Mouse (Mus musculus): ENCODE data around the gene Dnajb8. TPM values are rescaled to one million over a fixed set of nuclear protein-coding genes. Genes with fewer than 3 reads are reported as not detected.

The Dnajb8 gene
- polyA plus RNA-seq, 1 experiment from 2014 or later: not detected

- no peak for DNase-seq (ENCODE audit: low spot score)
Observed at GRCm38 (mm10) chr6:88227537-88227936, 5.5 kb downstream of the Dnajb8 start.

GRCm38 (mm10) chr6:88229221-88229620, 7.2 kb downstream of the Dnajb8 start:
- no peak for DNase-seq (ENCODE audit: low spot score)

GRCm38 (mm10) chr6:88231821-88232220, 9.8 kb downstream of the Dnajb8 start:
- DNase-seq (ENCODE audit: low spot score): no peak

- DNase-seq (ENCODE audit: low spot score): no peak
Observed at GRCm38 (mm10) chr6:88232221-88232620, 10.2 kb downstream of the Dnajb8 start.

GRCm38 (mm10) chr6:88233996-88234395, 11.9 kb downstream of the Dnajb8 start:
- DNase-seq (ENCODE audit: low spot score): no peak

- DNase-seq (ENCODE audit: low spot score): no peak
Observed at GRCm38 (mm10) chr6:88235461-88235860, 13.4 kb downstream of the Dnajb8 start.

- no peak for DNase-seq (ENCODE audit: low spot score)
Observed at GRCm38 (mm10) chr6:88235983-88236382, 13.9 kb downstream of the Dnajb8 start.

GRCm38 (mm10) chr6:88236513-88236912, 14.4 kb downstream of the Dnajb8 start:
- no peak for DNase-seq (ENCODE audit: low spot score)

- DNase-seq (ENCODE audit: low spot score): peak; percentile 46
Observed at GRCm38 (mm10) chr6:88242604-88243003, 20.5 kb downstream of the Dnajb8 start.

- no peak for DNase-seq (ENCODE audit: low spot score)
Observed at GRCm38 (mm10) chr6:88249231-88249630, 27.2 kb downstream of the Dnajb8 start.

- DNase-seq (ENCODE audit: low spot score): no peak
Observed at GRCm38 (mm10) chr6:88251396-88251795, 29.3 kb downstream of the Dnajb8 start.

GRCm38 (mm10) chr6:88251798-88252478, 29.9 kb downstream of the Dnajb8 start:
- DNase-seq (ENCODE audit: low spot score): no peak

GRCm38 (mm10) chr6:88254082-88254481, 32.0 kb downstream of the Dnajb8 start:
- DNase-seq (ENCODE audit: low spot score): no peak

- DNase-seq (ENCODE audit: low spot score): no peak
Observed at GRCm38 (mm10) chr6:88255435-88255834, 33.4 kb downstream of the Dnajb8 start.

- DNase-seq (ENCODE audit: low spot score): no peak
Observed at GRCm38 (mm10) chr6:88259621-88260020, 37.6 kb downstream of the Dnajb8 start.

GRCm38 (mm10) chr6:88260645-88261044, 38.6 kb downstream of the Dnajb8 start:
- DNase-seq (ENCODE audit: low spot score): no peak

GRCm38 (mm10) chr6:88262160-88262559, 40.1 kb downstream of the Dnajb8 start:
- no peak for DNase-seq (ENCODE audit: low spot score)

GRCm38 (mm10) chr6:88265355-88265754, 43.3 kb downstream of the Dnajb8 start:
- no peak for DNase-seq (ENCODE audit: low spot score)

- no peak for DNase-seq (ENCODE audit: low spot score)
Observed at GRCm38 (mm10) chr6:88266055-88266454, 44.0 kb downstream of the Dnajb8 start.

- no peak for DNase-seq (ENCODE audit: low spot score)
Observed at GRCm38 (mm10) chr6:88267068-88267467, 45.0 kb downstream of the Dnajb8 start.

GRCm38 (mm10) chr6:88267970-88268369, 45.9 kb downstream of the Dnajb8 start:
- DNase-seq (ENCODE audit: low spot score): no peak

GRCm38 (mm10) chr6:88274623-88275022, 52.6 kb downstream of the Dnajb8 start:
- no peak for DNase-seq (ENCODE audit: low spot score)

GRCm38 (mm10) chr6:88276221-88276620, 54.2 kb downstream of the Dnajb8 start:
- no peak for DNase-seq (ENCODE audit: low spot score)

GRCm38 (mm10) chr6:88277242-88277641, 55.2 kb downstream of the Dnajb8 start:
- no peak for DNase-seq (ENCODE audit: low spot score)

Data from thymus, postnatal 0 days (tissue).